Mouse (Mus musculus): ENCODE measurements at regions not wholly inside any gene's neighbourhood (a gene's known extent, or its start where the extent isn't known, plus 50 kb on each side); places are given as distances from the start of the nearest gene placed in this dataset.
"Not testable (repeated sequence)": the region's sequence is repeated elsewhere in the genome, so short reads cannot be mapped to it uniquely, and the experiment has no call there.

DNA sequence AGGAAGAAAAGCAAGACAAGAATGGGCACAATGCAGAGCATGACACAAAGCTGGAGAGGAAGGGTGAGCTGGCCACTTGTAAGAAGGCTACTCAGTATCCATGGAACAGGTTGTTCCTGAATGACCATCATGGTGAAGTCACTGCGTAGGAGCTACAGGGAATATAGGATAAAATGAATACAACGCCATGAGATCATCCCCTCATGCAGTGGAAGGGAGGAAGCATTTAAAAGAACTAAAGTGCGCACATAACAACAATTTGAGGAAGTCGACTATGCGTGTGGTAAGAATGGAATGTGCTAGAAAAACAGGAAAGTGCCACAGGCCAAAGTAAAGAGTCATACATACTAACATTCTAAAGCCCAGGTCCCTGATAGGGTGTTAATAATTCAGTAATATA, 246.4 kb upstream of the Klf6 start:
- DNase-seq (ENCODE audit: low spot score), result no peak

DNA sequence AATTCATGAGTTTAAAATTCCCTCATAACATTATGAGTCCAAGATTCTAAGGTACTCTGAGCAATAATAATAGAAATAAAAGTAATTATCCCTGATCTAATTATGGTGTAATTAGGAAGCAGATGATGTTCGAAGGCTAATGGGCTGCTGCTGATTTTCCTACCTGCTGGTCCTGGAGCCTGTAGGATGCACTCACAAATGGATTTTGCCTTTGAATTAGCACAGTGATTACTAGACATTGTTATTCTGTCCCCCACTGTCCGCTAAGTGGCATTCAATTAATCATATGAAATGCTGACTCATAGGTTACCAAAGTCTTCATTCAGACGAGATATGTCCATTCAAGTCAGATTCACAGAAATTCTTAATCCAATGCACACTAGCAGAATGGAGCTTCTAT, 246.0 kb upstream of the Klf6 start:
- no peak for DNase-seq (ENCODE audit: low spot score)

DNA sequence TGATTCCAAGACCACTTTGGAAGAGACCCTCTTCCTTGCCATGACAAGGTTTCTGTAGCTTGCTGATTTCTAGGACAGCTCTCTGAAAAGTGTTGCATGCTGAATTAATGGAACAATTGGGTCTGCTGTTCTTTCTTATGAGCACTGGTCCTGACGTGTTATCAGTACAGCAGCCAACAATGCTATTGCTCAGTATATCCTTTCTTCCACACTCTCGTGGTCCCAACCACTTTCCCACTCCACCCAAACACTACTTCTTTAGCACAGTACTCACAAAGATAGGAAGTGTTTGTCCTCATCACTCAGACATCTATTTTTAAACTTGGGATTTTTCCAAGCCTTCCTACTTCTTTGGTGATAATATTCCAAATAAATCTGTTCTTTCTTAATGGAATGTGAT, 233.2 kb upstream of the Klf6 start:
- no peak for DNase-seq (ENCODE audit: low spot score)

DNA sequence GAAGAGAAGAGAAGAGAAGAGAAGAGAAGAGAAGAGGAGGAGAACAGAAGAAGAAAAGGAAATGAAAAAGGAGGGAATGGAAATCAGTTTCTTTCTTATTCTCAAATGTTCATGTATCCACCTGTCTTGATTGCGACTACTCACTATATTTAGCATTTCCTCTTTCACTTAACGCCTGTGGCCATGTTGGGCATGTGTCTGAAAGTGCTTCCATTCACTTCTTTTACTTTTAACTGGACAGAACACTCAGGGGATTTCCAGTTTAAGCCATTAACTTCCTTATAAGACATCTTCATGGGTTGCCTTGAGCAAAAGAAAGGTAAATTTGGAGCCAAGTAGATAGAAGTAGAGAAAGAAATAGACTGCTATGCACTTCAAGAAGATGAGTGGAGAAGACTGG, 226.3 kb upstream of the Klf6 start:
- no peak for DNase-seq (ENCODE audit: low spot score)

DNA sequence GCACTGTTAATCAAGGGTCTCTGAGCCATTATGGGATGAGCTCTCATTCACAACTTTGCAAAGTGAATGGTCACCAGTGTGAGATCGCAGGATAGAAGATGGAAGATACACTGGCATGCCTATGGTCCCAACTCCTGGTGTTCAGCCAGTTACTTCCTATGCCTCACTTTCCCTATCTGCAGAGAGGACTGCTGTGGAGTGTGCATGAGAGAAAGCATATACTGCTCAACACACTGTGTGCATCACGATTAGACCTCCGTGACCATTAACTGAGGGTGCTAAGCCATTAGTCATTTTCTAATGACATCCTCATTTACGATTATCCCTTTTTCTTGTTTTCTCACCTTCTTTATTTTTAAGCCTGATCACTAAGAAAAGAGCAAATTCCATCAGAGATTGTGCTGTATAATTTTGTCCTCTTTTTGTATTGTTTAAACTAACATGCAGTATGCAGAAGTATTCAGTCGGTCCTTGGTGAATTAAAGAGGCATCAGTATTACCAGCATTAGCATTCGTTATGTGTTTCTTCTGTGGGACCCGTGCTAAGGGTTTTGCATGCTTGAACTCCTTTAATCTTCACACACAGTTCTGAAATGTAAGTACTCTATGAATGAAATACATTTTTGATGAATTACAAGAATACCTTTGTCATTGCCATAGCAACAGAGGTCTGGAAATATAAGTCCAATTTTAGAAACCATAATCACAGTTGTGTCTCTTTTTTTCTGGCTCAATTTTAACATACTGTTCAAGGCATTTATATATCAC, 219.4 kb upstream of the Klf6 start:
- DNase-seq (ENCODE audit: low spot score), result no peak

DNA sequence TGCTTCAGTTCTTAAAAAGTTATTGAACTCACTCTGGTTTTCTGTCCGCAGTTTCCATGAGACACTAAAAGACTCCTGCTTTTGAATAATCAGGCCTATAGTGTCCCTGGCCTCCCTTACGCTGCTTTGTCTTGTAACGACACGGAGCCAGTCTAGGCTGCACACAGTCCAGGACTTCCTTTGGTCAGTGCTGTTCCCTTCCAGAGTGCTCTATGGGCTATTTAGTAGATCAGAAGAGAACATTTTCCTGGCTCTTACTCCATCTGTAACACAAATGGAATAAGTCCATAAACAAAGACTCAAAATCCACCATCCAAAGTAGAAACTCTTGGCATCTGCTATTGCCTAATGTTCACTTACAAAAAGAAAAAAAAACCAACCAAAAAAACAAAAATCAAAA, 213.0 kb upstream of the Klf6 start:
- no peak for DNase-seq (ENCODE audit: low spot score)

DNA sequence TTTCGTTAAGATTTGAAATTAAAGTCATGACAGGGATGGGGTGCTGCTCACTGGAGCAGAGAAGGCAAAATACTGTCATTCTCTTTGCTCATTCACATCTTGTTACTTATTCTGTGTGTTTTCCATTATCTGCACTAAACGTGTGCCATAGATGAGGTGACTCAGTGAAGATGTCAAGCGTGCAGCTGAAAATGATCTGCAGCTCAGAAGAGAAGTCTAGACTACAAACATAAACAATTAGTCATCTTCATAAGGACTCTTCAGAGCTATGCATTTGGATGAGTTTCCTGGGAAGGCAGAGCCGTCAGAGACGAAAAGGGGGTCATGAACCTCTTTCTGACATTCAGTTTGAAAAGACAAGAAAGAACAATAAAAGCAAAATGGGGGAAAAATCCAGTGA, 203.7 kb upstream of the Klf6 start:
- DNase-seq (ENCODE audit: low spot score), result no peak

DNA sequence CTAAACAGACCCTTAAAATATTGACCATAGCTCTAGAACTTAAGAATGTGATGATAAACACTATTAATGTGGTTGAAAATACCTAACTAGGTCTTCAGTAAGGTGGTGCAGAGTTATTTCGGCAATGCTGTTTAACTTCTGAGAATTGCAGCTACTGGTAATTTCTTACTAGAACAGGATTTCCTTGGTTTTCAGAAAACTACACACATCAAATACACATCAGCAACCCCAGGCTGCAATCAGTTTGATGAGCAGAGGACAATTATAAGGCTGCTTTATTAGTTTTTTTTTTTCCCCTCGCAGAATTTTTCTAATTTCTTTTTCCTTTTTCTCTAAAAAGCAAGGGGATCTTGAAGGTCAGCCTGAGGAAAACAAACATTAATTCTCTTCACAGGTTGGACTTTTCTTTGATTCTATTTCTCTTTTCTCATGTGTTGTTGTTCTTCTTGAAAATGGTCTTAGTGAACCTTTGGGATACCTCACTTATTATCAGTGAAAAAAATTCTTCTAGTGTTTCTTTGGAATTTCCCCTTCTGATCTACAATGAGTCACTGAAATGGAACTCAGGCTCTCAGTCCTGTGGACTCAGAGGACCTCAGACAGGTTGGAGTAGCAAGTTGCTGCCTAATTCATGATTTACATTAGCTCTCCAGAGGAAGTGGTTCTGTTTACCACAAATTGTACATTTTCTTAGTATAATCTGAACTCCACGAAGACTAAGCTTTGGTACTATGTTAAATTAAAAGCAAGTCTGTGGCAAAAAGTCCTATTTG, 194.9 kb upstream of the Klf6 start:
- DNase-seq (ENCODE audit: low spot score), result no peak

DNA sequence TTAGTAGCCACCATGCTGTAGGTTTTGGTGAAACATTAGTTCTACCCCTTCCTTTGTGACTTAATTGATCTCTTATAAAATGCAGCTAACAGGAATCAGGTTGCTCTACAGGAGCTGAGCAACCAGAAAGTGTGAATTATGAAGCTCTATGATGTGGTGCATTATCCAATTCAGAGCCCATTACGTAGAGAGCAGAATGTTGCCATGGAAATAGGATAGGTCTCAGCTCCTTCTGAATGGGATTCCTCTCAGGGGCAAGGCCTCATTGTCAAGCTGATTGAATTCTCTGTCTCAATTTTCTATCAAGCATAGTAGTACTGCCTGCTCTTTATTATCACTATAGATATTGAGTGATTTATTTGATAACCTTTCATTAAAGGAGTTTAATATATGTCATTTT, 185.6 kb upstream of the Klf6 start:
- no peak for DNase-seq (ENCODE audit: low spot score)

DNA sequence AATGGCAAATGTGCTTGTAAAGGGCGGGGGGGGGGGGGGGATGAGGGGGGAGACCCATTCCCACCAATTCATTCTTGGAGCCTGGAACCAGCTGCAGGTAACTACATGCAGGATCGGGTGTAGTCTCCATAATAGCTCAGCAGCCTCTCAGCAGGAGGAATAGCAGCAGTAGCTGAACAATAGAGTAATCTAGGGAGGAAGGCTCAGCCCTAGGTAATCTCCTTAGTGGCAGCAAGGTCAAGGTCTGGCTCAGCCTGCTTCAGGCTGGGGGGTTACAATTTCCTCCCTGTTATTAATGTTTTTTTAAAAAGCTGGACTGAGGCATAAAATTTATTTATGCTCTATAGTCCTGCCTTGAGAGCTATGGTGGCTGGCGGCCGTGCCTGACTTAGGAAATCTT, 171.2 kb upstream of the Klf6 start:
- no peak for DNase-seq (ENCODE audit: low spot score)

DNA sequence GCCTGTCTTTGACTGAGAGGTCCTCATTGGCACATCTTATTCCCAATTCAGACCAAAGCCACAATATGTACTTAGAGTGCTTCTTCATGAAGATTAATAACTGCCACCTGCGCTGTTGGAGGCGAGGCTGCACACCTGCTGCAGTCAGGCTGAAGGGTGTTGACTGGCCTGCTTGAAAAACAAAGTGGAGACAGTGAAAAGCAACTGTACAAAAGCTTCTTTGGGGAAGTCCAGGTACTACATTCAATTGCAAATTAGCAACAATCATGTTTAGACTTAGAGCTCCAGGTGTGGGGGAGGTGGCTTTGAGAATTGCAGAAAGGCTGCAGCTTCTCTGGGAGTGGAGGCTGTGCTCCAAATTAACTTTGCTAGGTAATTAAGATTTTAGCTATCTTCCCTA, 170.6 kb upstream of the Klf6 start:
- DNase-seq (ENCODE audit: low spot score), result not testable (repeated sequence)

DNA sequence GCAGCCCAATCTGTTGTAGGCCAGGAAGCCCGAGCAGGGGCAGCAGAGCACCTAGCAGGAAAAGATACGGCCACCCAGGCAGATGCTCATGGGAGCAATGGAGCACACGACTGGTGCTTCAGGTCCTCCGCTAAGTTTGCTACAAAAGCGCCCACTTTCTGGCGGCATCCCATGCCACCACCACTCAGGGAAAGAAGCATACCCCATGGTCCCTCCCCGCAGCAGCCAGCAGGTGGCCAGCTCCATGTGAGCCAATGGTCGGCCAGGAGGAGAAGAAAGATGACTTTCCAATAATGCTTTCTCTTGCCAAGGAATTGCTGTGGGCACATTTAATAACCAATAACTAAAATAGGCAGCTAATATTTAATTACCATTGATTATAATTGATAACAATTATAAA, 166.7 kb upstream of the Klf6 start:
- no peak for DNase-seq (ENCODE audit: low spot score)

DNA sequence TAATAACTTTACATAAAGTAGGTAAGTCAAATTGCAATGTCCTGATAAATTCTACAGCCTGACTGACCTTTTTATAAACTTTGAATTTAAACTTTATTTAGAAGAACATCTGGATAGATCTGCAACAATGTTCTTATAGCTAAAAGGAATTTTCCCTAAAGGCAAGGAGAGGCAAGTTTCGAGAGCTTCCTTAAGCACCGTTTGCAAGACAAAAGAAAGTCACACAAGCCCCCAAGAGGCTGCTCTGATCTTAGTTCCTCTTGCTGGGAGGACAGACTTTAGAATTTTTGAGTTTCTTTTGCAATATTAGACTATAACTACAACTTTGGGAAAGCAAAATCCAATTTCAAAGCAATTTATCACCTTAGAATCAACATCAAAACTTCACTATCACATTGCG, 165.7 kb upstream of the Klf6 start:
- not testable (repeated sequence) for DNase-seq (ENCODE audit: low spot score)

DNA sequence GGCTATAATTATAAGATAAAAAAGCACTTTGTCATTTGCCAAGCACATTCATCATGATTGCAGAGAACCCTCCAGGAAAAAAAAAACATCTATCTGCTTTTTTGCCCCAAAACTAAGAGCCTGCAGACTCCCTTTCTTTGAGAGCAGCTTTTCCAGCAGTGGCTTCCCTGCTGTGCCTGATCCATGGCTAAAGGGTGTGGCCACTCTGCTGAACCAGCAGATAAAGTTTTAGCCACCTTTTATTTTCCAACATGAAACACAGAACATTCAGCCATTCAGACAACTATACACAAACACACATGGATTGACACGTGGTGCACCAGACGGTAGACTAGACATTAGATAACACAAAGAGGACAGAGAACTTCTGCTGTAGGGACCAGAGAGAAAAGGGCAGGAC, 164.9 kb upstream of the Klf6 start:
- DNase-seq (ENCODE audit: low spot score), result no peak

DNA sequence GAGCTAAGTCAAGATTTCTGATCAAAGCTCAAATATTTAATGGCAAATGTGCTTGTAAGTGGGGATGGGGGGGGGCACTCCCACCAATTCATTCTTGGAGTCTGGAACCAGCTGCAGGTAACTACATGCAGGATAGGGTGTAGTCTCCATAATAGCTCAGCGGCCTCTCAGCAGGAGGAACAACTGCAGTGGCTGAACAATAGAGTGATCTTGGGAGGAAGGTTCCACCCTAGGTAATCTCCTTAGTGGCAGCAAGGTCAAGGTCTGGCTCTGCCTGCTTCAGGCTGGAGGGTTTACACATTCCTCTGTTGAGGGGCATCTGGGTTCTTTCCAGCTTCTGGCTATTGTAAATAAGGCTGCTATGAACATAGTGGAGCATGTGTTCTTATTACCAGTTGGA, 164.0 kb upstream of the Klf6 start:
- not testable (repeated sequence) for DNase-seq (ENCODE audit: low spot score)

DNA sequence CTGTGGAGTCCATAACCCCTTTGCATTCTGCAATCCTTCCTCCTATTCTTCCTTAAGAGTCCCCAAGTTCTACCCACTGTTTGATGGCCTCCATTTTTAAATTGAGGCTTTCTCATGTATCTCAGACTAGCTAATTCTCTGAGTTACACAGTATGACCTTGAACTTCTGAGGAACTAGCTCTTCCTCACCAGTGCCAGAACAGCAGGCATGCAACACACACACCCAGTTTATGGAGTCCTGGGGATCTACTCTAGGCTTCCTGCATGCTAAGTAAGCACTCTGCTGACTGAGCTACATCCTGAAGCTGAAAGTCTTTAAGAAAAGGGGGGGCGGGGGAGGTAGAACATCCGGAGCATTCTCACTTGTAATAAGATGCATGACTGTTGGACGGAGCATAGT, 159.2 kb upstream of the Klf6 start:
- no peak for DNase-seq (ENCODE audit: low spot score)

DNA sequence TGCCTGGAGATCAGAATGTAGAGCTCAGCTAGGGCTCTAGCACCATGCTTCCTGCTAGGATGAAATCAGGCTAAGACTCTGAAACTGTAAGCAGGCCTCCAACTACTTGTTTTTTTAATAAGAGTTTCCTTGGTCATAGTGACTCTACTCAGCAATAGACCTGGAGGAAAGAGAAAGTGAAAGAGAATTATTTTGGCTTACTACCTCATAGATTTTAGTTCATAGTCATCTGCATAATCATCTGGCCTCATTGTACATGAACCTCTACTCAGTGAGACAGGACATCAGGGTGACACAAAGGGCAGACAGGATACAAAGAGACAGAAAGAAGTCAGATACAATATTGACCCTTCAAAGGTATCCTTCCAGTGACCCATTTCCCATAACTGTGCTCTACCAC, 156.3 kb upstream of the Klf6 start:
- no peak for DNase-seq (ENCODE audit: low spot score)

DNA sequence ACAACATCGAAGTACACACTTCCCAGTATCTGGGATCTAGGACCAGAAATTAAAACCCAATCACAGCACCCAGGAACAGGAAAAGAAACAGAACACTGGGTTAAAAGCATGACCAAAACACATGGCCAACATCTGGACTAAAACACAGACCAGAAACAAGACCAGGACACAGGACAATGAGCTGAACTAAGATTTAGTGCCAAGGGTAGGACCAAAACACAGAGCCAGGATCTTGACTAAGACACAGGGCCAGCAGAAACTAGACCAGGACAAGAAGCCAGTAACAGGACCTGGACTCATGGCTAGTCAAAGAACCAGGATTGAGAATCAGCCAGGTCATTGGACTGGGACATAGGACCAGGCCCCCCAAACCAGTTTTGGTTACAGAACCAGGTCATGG, 149.6 kb upstream of the Klf6 start:
- no peak for DNase-seq (ENCODE audit: low spot score)

DNA sequence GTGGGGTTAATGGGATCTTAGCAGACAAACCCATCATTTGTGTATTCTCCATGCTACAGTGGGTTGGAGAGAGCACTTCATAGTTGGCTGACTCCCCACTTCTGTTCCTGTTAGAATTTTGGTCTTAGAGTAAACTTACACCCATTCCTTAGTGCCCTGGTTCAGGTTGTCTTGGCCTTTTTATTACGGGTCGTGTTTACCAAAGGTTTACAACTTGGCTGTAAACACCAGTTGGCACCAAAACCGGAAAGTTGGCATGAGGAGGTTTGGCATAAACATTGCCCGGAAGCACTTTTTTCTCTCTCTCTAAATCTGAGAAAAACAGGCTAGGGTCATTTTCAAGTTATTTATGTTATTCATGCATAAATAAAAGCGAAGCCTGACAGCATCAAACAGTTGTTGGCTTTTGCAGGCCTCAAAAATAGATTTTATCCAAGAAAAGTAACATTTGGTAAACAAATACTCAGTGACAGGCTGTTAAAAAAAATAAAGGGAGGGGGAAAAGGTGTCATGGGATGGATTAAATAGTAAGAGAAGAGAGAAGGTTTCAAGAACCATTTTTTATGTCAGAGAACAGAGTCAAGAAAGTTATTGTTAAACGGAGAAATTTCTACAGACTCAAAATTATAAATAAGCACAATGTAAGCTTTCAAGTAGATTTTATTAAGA, 148.0 kb upstream of the Klf6 start:
- no peak for DNase-seq (ENCODE audit: low spot score)

DNA sequence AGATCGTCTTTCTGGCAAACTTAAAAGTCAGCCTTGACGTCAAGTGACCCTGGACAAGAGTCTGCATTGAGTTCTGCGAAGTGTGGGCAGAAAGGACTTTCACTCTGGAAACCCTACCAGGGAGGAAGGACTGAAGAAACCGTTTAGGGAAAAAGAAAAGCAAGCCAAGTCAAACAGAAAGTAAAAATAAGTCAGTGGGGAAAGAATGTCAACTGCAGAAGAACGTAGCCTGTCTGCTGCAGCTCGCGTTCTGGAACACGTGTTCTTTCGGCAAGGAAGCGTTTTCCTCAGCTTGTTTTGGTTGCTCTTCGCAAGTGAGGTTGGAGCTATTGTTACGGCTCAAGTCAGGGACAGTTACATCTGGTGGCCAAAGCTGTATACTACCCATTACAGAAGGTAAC, 147.1 kb upstream of the Klf6 start:
- peak; percentile 6 for DNase-seq (ENCODE audit: low spot score)

DNA sequence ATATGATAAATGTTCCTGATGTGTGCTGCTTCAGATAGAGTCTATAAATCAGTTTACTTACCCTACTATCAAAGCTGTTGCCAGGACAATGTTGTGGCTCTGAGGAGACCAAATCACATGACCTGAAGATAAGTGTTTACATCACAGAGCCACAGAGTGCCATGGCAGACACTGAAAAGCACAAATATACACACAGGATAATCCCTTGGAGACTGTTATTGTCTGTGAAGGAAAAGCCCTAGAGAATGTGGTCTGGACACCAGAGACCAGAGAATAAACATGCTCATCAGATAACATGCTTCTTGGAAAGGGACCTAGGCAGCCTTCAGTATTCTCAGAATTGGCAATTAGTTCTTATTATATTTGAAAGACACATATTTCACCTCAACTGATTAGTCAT, 146.5 kb upstream of the Klf6 start:
- no peak for DNase-seq (ENCODE audit: low spot score)

DNA sequence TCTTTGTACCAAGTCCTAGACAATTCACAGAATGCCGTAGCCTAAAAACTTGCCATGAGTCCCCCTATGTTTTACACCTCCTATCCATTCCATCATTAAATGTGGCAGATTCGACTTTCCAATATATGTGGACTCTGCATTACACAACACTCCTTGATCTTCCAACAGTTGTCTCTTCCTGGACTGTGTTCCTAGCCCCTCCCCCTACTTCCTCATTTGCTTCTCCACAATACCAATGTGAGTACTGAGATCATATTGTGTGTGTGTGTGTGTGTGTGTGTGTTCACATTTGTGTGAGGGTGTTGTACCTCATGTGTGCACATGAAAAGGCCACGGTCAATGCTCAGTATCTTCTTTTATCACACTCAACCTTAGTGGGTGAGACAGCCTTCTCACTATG, 144.5 kb upstream of the Klf6 start:
- no peak for DNase-seq (ENCODE audit: low spot score)

DNA sequence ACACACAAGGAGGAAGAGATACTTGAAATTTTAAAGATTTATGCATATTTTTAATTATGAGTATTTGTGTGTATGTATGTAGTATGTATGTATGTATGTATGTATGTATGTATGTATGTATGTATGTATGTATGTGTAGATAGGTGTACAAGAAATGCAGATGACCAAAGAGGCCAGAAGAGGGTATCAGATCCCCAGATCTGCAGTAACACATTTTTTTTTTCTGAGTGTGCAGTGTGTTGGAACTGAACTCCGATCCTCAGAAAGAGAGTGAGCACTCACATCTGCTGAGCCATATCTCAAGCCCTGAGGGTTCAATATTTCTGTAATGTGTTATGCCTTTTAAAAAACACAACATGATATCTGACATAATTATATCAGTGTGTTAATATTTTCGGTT, 138.0 kb upstream of the Klf6 start:
- DNase-seq (ENCODE audit: low spot score), result no peak
